Mouse (Mus musculus) small intestine, adult 2 months (tissue): ENCODE measurements around the gene Mef2b. TPM values are rescaled to one million over a fixed set of nuclear protein-coding genes. Genes with fewer than 3 reads are reported as not detected.

Experiments
- H3K27ac ChIP-seq: fragments of 200-500 bp; 2 replicates; pipeline ENCODE4 v1.5.1; 2012; ENCODE audit warnings: low read depth, low read length, control low read depth, inconsistent platforms; ENCODE audit not compliant: insufficient read depth
- H3K27me3 ChIP-seq: fragments of 200-500 bp; 2 replicates; pipeline ENCODE4 v1.6.1; 2012; ENCODE audit warnings: mild to moderate bottlenecking, moderate library complexity, low read length, inconsistent platforms; ENCODE audit not compliant: control insufficient read depth, insufficient read depth
- H3K36me3 ChIP-seq: fragments of 200-500 bp; 2 replicates; pipeline ENCODE4 v1.6.1; 2012; ENCODE audit warnings: mild to moderate bottlenecking, low read length, control low read depth, inconsistent platforms; ENCODE audit not compliant: control insufficient read depth, insufficient read depth
- H3K4me1 ChIP-seq: fragments of 200-500 bp; 2 replicates; pipeline ENCODE4 v1.6.1; 2012; ENCODE audit warnings: low read length, inconsistent platforms, mixed read lengths; ENCODE audit not compliant: control insufficient read depth, insufficient read depth, insufficient read length
- H3K4me3 ChIP-seq: fragments of 200-500 bp; 2 replicates; pipeline ENCODE4 v1.5.1; 2012; ENCODE audit warnings: low read depth, mild to moderate bottlenecking, control low read depth, inconsistent platforms, low read length, moderate library complexity
- CTCF ChIP-seq: fragments of 200-500 bp; IDR thresholded peaks from 2 replicates; pipeline ENCODE4 v1.5.1; 2012; ENCODE audit warnings: low read depth, mild to moderate bottlenecking, control low read depth, inconsistent platforms, low read length, moderate library complexity, mixed read lengths; ENCODE audit not compliant: insufficient replicate concordance, insufficient read length; ENCODE audit errors: extremely low read depth
- POLR2A ChIP-seq: fragments of 200-500 bp; IDR thresholded peaks from 2 replicates; pipeline ENCODE4 v1.6.1; 2012; ENCODE audit warnings: low read depth, mild to moderate bottlenecking, control low read depth, inconsistent platforms, low read length, moderate library complexity
- WGBS: fragments of 180-500 bp; shearing (Covaris S2); methylation state at CpG from one replicate; pipeline ENCODE4 v1.1.7; 2018; 5-methylcytosine and 5-hydroxymethylcytosine counted together
- polyA plus RNA-seq: library from polyadenylated mRNA; depleted of rRNA; stranded (reverse); fragments of >200 nt; gene quantifications from 2 replicates; pipeline ENCODE4 v1.2.3, GENCODE M21; 2012; rRNA removed

The Mef2b gene
- polyA plus RNA-seq, result 1.6 and 5.3 TPM in 2 replicates

- Histone ChIP-seq H3K4me3 (peak within 1 kb of the TSS; percentile 88), H3K27me3 (no peaks in the 10 kb centered on the region), H3K36me3 (peaks cover 33% of the 10 kb centered on the region), H3K4me1 (peaks cover 12% of the 10 kb centered on the region), H3K27ac (peak within 1 kb of the TSS; percentile 80)
- no peak for TF ChIP-seq CTCF
- peak; percentile 57; the same call in 1 of the 2 replicates for TF ChIP-seq POLR2A
- WGBS, result under 1% methylated on average over 46 of the region's 46 CpGs
These were observed at the start of gene Mef2b, which contains the start of the genes Rfxank and Borcs8 for GRCm38 (mm10) chr8:70139026-70139857. TSS of gene Mef2b (plus strand) at chr8:70139711. TSS of gene Rfxank (minus strand) at chr8:70139154. TSS of gene Borcs8 (plus strand) at chr8:70139499.

DNA sequence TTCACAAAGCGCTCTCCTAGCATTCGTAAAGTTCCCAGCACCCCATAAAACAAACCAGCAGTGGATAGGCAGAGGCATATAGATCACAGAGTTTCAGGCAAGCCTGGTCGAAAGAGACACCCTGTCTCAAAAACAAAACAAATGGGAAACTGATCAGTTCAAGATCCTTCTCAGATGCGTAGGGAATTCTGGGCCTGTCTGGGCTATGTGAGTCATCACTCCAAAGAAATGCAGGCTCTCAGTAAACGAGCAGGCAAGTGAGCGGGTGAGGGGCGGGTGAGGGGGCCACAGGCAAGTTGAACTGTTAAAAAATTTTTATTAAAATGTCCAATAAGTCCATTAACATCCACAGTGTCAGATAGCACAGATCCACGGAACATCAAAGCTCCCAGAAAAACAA is 46.7 kb upstream of the Mef2b start:
- Histone ChIP-seq H3K4me3 (no peak overlapping the region), H3K27me3 (peaks cover 24% of the 10 kb centered on the region), H3K4me1 (peaks cover 3% of the 10 kb centered on the region; the same call in 1 of the 2 replicates), H3K36me3 (no peaks in the 10 kb centered on the region), H3K27ac (no peak overlapping the region)
- no peak for TF ChIP-seq CTCF
- TF ChIP-seq POLR2A, result no peak
- 57% methylated on average over 8 of the region's 8 CpGs for WGBS

DNA sequence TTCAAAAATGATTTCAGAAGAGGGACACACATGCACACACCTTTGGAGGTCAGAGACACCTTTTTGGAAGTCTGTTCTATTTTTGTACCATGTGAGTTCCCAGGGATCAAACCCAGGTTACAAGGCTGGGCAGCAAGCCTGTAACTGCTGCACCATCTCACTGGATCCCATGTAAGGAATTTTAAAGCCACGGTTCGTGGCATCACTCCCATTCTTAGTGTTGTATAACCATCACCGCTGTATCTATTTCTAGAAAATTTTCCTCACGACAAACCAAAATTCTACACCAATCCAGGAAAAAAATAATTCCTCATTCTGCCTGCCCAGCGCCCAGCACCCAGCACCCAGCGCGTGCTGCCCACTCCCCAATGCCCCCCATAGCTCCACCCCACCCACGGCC is 40.2 kb upstream of the Mef2b start:
- Histone ChIP-seq H3K4me3 (no peak overlapping the region), H3K4me1 (no peaks in the 10 kb centered on the region), H3K27ac (no peak overlapping the region), H3K27me3 (no peaks in the 10 kb centered on the region), H3K36me3 (no peaks in the 10 kb centered on the region)
- TF ChIP-seq CTCF (no peak), POLR2A (no peak)
- 60% methylated on average over 8 of the region's 8 CpGs for WGBS

GRCm38 (mm10) chr8:70100241-70100640 is 39.3 kb upstream of the Mef2b start:
- H3K4me1 ChIP-seq, result no peaks in the 10 kb centered on the region
- no peaks in the 10 kb centered on the region for H3K36me3 ChIP-seq
- no peak overlapping the region for H3K27ac ChIP-seq
- TF ChIP-seq POLR2A (no peak), CTCF (no peak)
- 73% methylated on average over 8 of the region's 8 CpGs for WGBS
- no peak overlapping the region for H3K4me3 ChIP-seq
- H3K27me3 ChIP-seq, result no peaks in the 10 kb centered on the region

DNA sequence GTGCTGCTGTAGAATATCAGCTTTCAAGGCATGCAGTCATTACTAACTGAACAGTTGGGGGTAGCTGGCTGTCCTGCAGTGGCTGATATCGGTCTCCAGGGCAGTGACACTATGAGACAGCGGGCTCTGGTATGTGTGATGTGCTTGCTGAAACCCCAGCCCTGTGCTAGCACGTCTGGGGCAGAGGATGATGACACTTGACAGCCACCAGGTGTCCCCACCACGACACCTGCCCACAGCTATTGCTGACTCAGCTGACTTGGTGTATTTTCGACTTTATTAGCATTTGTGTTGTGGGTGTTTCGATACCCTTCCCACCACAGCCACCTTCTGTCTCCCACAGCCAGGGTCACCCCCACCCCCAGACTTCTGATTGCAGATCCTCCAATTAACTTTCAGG is 35.0 kb upstream of the Mef2b start:
- H3K4me3 ChIP-seq, result no peak overlapping the region
- no peak overlapping the region for H3K27ac ChIP-seq
- no peaks in the 10 kb centered on the region for H3K4me1 ChIP-seq
- TF ChIP-seq POLR2A (no peak), CTCF (peak; percentile 65; the same call in 1 of the 2 replicates)
- no peaks in the 10 kb centered on the region for H3K36me3 ChIP-seq
- 7% methylated on average over 6 of the region's 6 CpGs for WGBS
- no peaks in the 10 kb centered on the region for H3K27me3 ChIP-seq

GRCm38 (mm10) chr8:70104922-70105321 is 34.6 kb upstream of the Mef2b start:
- Histone ChIP-seq H3K27me3 (no peaks in the 10 kb centered on the region), H3K4me1 (no peaks in the 10 kb centered on the region; the same call in 1 of the 2 replicates), H3K4me3 (no peak overlapping the region), H3K27ac (no peak overlapping the region), H3K36me3 (no peaks in the 10 kb centered on the region)
- 63% methylated on average over 7 of the region's 7 CpGs for WGBS
- TF ChIP-seq POLR2A (no peak), CTCF (no peak)

GRCm38 (mm10) chr8:70110451-70110850 is 29.1 kb upstream of the Mef2b start:
- no peak for TF ChIP-seq CTCF
- TF ChIP-seq POLR2A, result no peak
- no peaks in the 10 kb centered on the region for H3K36me3 ChIP-seq
- H3K27ac ChIP-seq, result no peak overlapping the region
- peaks cover 4% of the 10 kb centered on the region; the same call in 1 of the 2 replicates for H3K4me1 ChIP-seq
- H3K4me3 ChIP-seq, result no peak overlapping the region
- H3K27me3 ChIP-seq, result peaks cover 35% of the 10 kb centered on the region
- 66% methylated on average over 2 of the region's 2 CpGs for WGBS
